Mouse (Mus musculus): ENCODE data around the gene Ppp2r5e. TPM values are rescaled to one million over a fixed set of nuclear protein-coding genes. Genes with fewer than 3 reads are reported as not detected.

Gene Ppp2r5e
- polyA plus RNA-seq, 1 experiment: 16.9 TPM

DNA sequence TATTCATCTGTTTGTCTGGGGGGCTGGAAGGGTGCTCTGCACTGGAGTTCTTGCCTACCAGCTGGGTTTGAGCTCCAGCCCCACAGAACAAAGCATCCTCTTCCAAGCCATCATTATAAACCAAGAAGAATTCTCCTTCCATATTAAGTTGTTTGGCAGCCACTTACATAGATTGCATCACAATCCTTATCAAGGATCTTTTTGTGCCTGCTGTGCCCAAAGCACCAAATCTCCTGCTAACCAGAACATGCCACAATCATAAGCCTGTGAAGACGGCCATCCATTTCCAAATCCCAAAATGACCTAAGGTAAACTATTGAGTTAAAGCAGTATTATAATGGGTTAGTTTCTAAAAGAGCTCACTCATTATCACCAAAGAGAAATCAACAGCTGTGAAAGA, 25.9 kb downstream of the Ppp2r5e start:
- Histone ChIP-seq H3K4me3 (replicated peaks; ENCODE audit: control insufficient read depth, low read depth, low read length) (no peak overlapping the region), H3K27ac (ENCODE audit: control insufficient read depth, insufficient read depth, low read depth, low read length, poor library complexity) (no peak overlapping the region), H3K4me1 (ENCODE audit: control insufficient read depth, insufficient read depth, low read length) (no peaks in the 10 kb centered on the region; the same call in 1 of the 2 replicates)
- 77% methylated on average over 1 of the region's 1 CpGs for WGBS
- TF ChIP-seq POLR2A (IDR thresholded peaks at IDR 0.05; ENCODE audit: borderline replicate concordance, control insufficient read depth, low read depth, low read length) (no peak), CTCF (IDR thresholded peaks at IDR 0.05; ENCODE audit: control insufficient read depth, insufficient read depth, low read length) (no peak)

DNA sequence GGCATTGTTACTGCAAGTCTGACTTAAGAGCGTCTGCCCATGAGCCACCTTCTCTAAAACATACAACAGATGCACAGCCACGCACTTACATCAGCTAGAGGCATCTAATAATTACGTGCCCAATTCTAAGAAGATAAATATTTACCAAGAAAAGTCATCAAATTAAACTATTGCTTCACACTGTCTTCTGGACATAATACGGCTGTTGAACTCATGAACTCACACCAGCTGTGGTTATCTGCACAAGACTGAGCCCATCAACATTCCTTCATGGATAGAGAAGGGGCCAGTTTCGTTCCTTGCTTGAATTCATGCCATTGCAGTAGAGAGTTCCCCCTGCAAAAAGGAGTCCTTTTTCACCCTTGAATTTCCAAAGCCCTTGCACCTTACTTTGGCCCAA, 28.3 kb downstream of the Ppp2r5e start:
- Histone ChIP-seq H3K4me3 (replicated peaks; ENCODE audit: control insufficient read depth, low read depth, low read length) (no peak overlapping the region), H3K27ac (ENCODE audit: control insufficient read depth, insufficient read depth, low read depth, low read length, poor library complexity) (no peak overlapping the region), H3K4me1 (ENCODE audit: control insufficient read depth, insufficient read depth, low read length) (peaks cover 2% of the 10 kb centered on the region; the same call in 1 of the 2 replicates)
- TF ChIP-seq CTCF (IDR thresholded peaks at IDR 0.05; ENCODE audit: control insufficient read depth, insufficient read depth, low read length) (no peak), POLR2A (IDR thresholded peaks at IDR 0.05; ENCODE audit: borderline replicate concordance, control insufficient read depth, low read depth, low read length) (no peak)
- WGBS: 91% methylated on average over 5 of the region's 5 CpGs

DNA sequence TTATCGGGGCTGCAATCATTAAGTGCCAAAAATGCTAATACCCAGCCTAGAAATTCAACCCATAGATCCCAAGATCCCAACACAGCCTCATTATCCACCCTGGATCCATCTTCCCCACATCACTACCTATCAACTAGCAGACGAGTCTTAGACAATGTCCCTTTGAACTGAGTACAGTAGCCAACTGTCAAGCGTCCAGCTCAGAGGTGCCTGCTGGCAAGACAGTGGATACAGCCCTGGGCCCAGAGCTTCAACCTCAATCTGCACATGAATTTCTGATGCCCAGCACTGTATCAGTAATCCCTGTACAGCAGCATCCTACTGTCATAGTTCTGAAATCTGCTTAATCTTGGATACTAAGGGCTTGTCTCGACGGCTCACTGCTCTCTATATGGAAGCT, 30.3 kb downstream of the Ppp2r5e start:
- Histone ChIP-seq H3K27ac (ENCODE audit: control insufficient read depth, insufficient read depth, low read depth, low read length, poor library complexity) (no peak overlapping the region), H3K4me3 (replicated peaks; ENCODE audit: control insufficient read depth, low read depth, low read length) (no peak overlapping the region), H3K4me1 (ENCODE audit: control insufficient read depth, insufficient read depth, low read length) (peaks cover 2% of the 10 kb centered on the region; the same call in 1 of the 2 replicates)
- 88% methylated on average over 5 of the region's 5 CpGs for WGBS
- TF ChIP-seq CTCF (IDR thresholded peaks at IDR 0.05; ENCODE audit: control insufficient read depth, insufficient read depth, low read length) (no peak), POLR2A (IDR thresholded peaks at IDR 0.05; ENCODE audit: borderline replicate concordance, control insufficient read depth, low read depth, low read length) (no peak)

DNA sequence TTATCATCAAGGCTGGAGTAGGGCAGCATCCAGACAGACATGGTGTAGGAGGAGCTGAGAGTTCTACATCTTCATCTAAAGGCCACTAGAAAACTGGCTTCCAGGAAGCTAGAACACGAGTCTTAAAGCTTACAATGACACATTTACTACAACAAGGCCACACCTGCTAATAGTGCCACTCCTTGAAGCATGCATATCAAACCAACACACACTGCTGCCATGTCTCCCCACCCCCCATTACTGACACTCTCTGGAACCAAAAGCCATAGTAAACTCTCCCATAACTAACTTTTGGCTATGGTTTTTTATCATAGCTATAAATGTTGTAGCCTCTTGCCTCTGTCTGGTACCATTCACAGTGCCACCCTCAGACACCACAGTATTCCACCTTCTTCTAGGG, 31.5 kb downstream of the Ppp2r5e start:
- H3K4me1 ChIP-seq (ENCODE audit: control insufficient read depth, insufficient read depth, low read length): peaks cover 2% of the 10 kb centered on the region; the same call in 1 of the 2 replicates
- H3K4me3 ChIP-seq (replicated peaks; ENCODE audit: control insufficient read depth, low read depth, low read length): no peak overlapping the region
- TF ChIP-seq POLR2A (IDR thresholded peaks at IDR 0.05; ENCODE audit: borderline replicate concordance, control insufficient read depth, low read depth, low read length) (no peak), CTCF (IDR thresholded peaks at IDR 0.05; ENCODE audit: control insufficient read depth, insufficient read depth, low read length) (no peak)
- WGBS: 50% methylated on average over 1 of the region's 1 CpGs
- no peak overlapping the region for H3K27ac ChIP-seq (ENCODE audit: control insufficient read depth, insufficient read depth, low read depth, low read length, poor library complexity)

DNA sequence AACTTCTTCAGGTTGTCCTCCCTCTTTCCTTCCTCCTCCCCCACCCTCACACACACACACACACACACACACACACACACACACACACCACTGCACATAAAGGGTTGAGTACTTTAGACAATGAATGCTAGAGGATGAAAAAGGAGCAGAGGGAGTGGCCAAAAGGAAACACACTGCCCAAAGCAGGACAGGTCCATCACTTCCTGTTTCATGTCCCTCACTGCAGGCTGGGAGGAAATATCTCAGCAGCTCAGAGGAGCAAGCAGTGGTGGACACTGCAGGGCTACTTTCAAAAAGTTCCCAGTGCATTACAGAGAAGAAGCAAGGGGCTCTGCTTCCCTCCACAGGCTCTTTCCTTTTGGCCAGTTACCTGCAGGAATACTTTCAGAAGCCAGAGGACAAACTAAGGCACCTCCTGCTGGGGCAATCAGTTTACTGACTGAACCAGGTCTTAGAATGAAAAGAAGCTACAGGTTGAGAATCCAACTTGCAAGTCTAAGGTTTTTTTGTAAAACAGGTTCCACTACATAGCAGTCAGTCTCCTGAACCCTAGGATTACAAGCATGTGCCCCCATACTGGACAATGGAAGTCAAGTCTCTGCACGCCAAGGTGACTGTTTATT, 32.9 kb downstream of the Ppp2r5e start:
- Histone ChIP-seq H3K4me1 (ENCODE audit: control insufficient read depth, insufficient read depth, low read length) (peaks cover 2% of the 10 kb centered on the region), H3K27ac (ENCODE audit: control insufficient read depth, insufficient read depth, low read depth, low read length, poor library complexity) (no peak overlapping the region), H3K4me3 (replicated peaks; ENCODE audit: control insufficient read depth, low read depth, low read length) (no peak overlapping the region)
- no peak for TF ChIP-seq CTCF (IDR thresholded peaks at IDR 0.05; ENCODE audit: control insufficient read depth, insufficient read depth, low read length)
- TF ChIP-seq POLR2A (IDR thresholded peaks at IDR 0.05; ENCODE audit: borderline replicate concordance, control insufficient read depth, low read depth, low read length): no peak
- 82% methylated on average over 1 of the region's 1 CpGs for WGBS

DNA sequence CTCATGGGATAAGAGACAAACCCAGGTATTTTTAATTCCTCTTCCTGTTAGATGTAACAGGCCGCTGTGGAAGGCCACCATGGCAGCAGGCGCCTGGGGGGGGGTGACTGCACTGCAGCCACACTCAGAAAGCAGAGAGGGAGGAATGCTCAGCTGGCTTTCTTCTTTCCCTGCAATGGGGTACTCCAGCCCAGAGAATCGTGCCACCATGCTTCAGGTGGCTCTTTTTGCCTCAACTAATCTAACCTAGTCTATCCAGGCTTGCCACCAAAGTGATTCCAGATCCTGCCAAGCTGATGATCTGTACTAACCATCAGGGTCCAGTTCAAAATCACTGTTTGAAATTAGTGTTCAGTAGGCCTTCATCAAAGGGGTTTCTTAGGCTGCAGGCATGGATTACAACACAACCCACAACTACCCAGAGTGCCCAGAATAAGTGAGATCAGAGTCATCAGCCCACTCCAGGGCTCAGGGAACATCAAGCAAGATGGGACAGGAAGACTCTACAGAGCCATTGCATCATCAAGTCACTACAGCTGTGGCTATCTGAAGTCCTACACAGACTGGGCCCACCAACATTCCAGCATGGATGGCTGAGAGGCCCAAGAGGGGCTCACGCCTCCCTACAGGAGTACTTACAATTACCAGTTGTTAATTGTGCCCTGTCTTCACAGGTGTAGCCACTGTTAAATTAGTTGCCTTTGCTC, 35.2 kb downstream of the Ppp2r5e start:
- WGBS: 80% methylated on average over 4 of the region's 4 CpGs
- TF ChIP-seq POLR2A (IDR thresholded peaks at IDR 0.05; ENCODE audit: borderline replicate concordance, control insufficient read depth, low read depth, low read length) (no peak), CTCF (IDR thresholded peaks at IDR 0.05; ENCODE audit: control insufficient read depth, insufficient read depth, low read length) (no peak)
- H3K4me3 ChIP-seq (replicated peaks; ENCODE audit: control insufficient read depth, low read depth, low read length): no peak overlapping the region
- no peak overlapping the region for H3K27ac ChIP-seq (ENCODE audit: control insufficient read depth, insufficient read depth, low read depth, low read length, poor library complexity)
- peaks cover 2% of the 10 kb centered on the region for H3K4me1 ChIP-seq (ENCODE audit: control insufficient read depth, insufficient read depth, low read length)

DNA sequence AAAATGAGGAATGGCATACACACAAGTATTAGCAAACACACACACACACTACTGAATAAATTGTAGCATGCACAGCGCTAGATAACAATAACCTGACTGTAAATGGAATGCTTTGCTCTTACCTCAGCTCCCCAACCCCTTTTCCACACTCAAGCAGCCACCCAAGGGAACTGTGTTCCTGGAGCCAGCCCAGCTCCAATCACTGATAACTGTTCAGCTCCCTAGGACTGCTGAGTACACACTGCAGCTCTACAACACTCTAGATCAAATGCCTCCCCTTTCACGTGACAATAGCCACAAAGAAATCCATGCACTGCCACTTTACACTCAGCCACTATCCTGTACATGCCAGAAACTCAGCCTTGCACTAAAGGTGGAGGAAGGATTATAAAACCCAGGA, 36.8 kb downstream of the Ppp2r5e start:
- no peak overlapping the region for H3K27ac ChIP-seq (ENCODE audit: control insufficient read depth, insufficient read depth, low read depth, low read length, poor library complexity)
- TF ChIP-seq POLR2A (IDR thresholded peaks at IDR 0.05; ENCODE audit: borderline replicate concordance, control insufficient read depth, low read depth, low read length) (no peak), CTCF (IDR thresholded peaks at IDR 0.05; ENCODE audit: control insufficient read depth, insufficient read depth, low read length) (no peak)
- H3K4me1 ChIP-seq (ENCODE audit: control insufficient read depth, insufficient read depth, low read length): peaks cover 2% of the 10 kb centered on the region
- 78% methylated on average over 2 of the region's 2 CpGs for WGBS
- H3K4me3 ChIP-seq (replicated peaks; ENCODE audit: control insufficient read depth, low read depth, low read length): no peak overlapping the region

DNA sequence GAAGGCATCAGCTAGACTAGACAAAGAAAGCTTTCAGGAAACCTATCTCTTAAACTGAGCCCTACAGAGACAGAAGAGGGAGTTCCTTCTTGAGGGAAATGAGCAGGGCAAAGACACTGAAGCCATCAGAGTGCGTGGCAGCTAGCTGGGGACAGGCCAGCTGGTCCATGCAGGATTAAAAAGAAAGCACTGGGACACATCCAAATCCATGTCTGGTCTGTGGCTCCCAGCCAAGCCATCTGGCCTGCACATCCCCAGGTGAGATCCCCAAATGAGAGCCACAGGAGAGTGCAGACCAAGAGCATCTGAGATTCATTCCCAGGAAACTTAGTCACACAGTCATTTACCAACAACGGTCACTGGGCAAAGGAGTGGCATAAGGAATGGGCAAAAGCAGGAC, 38.2 kb downstream of the Ppp2r5e start:
- Histone ChIP-seq H3K27ac (ENCODE audit: control insufficient read depth, insufficient read depth, low read depth, low read length, poor library complexity) (no peak overlapping the region), H3K4me3 (replicated peaks; ENCODE audit: control insufficient read depth, low read depth, low read length) (no peak overlapping the region), H3K4me1 (ENCODE audit: control insufficient read depth, insufficient read depth, low read length) (peaks cover under 1% of the 10 kb centered on the region)
- no peak for TF ChIP-seq POLR2A (IDR thresholded peaks at IDR 0.05; ENCODE audit: borderline replicate concordance, control insufficient read depth, low read depth, low read length)
- TF ChIP-seq CTCF (IDR thresholded peaks at IDR 0.05; ENCODE audit: control insufficient read depth, insufficient read depth, low read length): no peak
- WGBS: 87% methylated on average over 2 of the region's 2 CpGs

Measured in bone marrow, adult 2 months (tissue).